Mouse (Mus musculus): ENCODE measurements at regions not wholly inside any gene's neighbourhood (a gene's known extent, or its start where the extent isn't known, plus 50 kb on each side); places are given as distances from the start of the nearest gene placed in this dataset.
A peak's percentile ranks its signal among the peaks of the same experiment; 100 is the strongest.

GRCm38 (mm10) chr2:106318695-106319266 lies 315.4 kb upstream of the Dnajc24 start:
- DNase-seq (ENCODE audit: extremely low spot score), result no peak

- no peak for DNase-seq (ENCODE audit: extremely low spot score)
These were observed 343.4 kb upstream of the Dnajc24 start for GRCm38 (mm10) chr2:106346781-106347180.

GRCm38 (mm10) chr2:106347249-106347648 lies 343.9 kb upstream of the Dnajc24 start:
- no peak for DNase-seq (ENCODE audit: extremely low spot score)

GRCm38 (mm10) chr2:106355565-106355964 lies 337.5 kb upstream of the Mpped2 start:
- DNase-seq (ENCODE audit: extremely low spot score), result no peak

GRCm38 (mm10) chr2:106355984-106356547 lies 337.0 kb upstream of the Mpped2 start:
- DNase-seq (ENCODE audit: extremely low spot score), result peak; percentile 78

GRCm38 (mm10) chr2:106368641-106369040 lies 324.4 kb upstream of the Mpped2 start:
- DNase-seq (ENCODE audit: extremely low spot score), result no peak

- DNase-seq (ENCODE audit: extremely low spot score), result no peak
These were observed 309.4 kb upstream of the Mpped2 start for GRCm38 (mm10) chr2:106383415-106384285.

GRCm38 (mm10) chr2:106384286-106384595 lies 308.8 kb upstream of the Mpped2 start:
- DNase-seq (ENCODE audit: extremely low spot score), result no peak

GRCm38 (mm10) chr2:106384842-106385241 lies 308.2 kb upstream of the Mpped2 start:
- DNase-seq (ENCODE audit: extremely low spot score), result no peak

- no peak for DNase-seq (ENCODE audit: extremely low spot score)
These were observed 280.9 kb upstream of the Mpped2 start for GRCm38 (mm10) chr2:106412158-106412557.

- DNase-seq (ENCODE audit: extremely low spot score), result no peak
These were observed 277.5 kb upstream of the Mpped2 start for GRCm38 (mm10) chr2:106415474-106416019.

GRCm38 (mm10) chr2:106418181-106418580 lies 274.9 kb upstream of the Mpped2 start:
- DNase-seq (ENCODE audit: extremely low spot score), result no peak

GRCm38 (mm10) chr2:106424974-106425373 lies 268.1 kb upstream of the Mpped2 start:
- DNase-seq (ENCODE audit: extremely low spot score), result peak; percentile 24

GRCm38 (mm10) chr2:106425451-106425881 lies 267.6 kb upstream of the Mpped2 start:
- no peak for DNase-seq (ENCODE audit: extremely low spot score)

- DNase-seq (ENCODE audit: extremely low spot score), result no peak
These were observed 267.1 kb upstream of the Mpped2 start for GRCm38 (mm10) chr2:106426010-106426409.

- no peak for DNase-seq (ENCODE audit: extremely low spot score)
These were observed 265.8 kb upstream of the Mpped2 start for GRCm38 (mm10) chr2:106427237-106427636.

GRCm38 (mm10) chr2:106428909-106429308 lies 264.2 kb upstream of the Mpped2 start:
- DNase-seq (ENCODE audit: extremely low spot score), result no peak

GRCm38 (mm10) chr2:106431141-106431540 lies 261.9 kb upstream of the Mpped2 start:
- DNase-seq (ENCODE audit: extremely low spot score), result peak; percentile 70

GRCm38 (mm10) chr2:106431637-106432199 lies 261.4 kb upstream of the Mpped2 start:
- no peak for DNase-seq (ENCODE audit: extremely low spot score)

- DNase-seq (ENCODE audit: extremely low spot score), result peak; percentile 67
These were observed 256.9 kb upstream of the Mpped2 start for GRCm38 (mm10) chr2:106436136-106436535.

- no peak for DNase-seq (ENCODE audit: extremely low spot score)
These were observed 238.6 kb upstream of the Mpped2 start for GRCm38 (mm10) chr2:106454310-106454974.

- DNase-seq (ENCODE audit: extremely low spot score), result no peak
These were observed 238.0 kb upstream of the Mpped2 start for GRCm38 (mm10) chr2:106455039-106455438.

All from embryo, embryonic 9.5 days (tissue).